Mouse (Mus musculus): ENCODE results near the gene Tbp.
"Not testable (repeated sequence)": the region's sequence is repeated elsewhere in the genome, so short reads cannot be mapped to it uniquely, and the experiment has no call there.

Gene Tbp

DNA sequence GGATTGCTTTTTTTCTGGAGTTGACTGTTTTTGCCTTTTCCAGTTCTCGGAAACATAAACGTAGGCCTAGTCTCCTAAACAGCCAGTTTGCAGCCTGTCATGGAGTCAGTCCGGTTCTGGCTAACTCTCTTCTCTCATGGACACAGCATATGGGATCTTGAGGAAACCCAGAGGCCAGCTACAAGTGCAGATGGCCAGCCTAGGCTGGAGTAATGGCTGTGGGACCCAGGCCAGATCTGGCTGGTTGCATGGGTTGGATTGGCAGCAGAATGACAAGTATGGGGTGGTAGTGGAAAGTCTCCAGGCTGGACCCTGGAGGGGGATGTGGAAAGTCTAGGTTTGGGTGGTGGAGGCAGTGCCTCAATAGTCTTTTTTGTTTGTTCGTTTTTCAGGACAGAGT is 40.6 kb downstream of the Tbp start:
- no peak for DNase-seq (ENCODE audit: low spot score)

DNA sequence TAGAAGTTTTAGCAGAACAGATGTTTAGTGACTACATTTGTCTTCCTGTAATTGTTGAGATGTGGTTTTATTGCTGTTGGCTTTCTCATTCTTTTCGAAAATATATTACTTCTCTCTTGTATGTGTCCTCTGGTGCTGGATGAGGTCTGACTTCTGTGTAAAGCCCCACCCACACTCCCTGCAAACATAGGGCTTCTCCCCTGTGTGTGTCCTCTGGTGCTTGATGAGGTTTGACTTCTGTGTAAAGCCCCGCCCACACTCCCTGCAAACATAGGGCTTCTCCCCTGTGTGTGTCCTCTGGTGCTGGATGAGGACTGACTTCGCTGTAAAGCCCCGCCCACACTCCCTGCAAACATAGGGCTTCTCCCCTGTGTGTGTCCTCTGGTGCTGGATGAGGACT is 44.2 kb downstream of the Tbp start:
- DNase-seq (ENCODE audit: low spot score): not testable (repeated sequence)

DNA sequence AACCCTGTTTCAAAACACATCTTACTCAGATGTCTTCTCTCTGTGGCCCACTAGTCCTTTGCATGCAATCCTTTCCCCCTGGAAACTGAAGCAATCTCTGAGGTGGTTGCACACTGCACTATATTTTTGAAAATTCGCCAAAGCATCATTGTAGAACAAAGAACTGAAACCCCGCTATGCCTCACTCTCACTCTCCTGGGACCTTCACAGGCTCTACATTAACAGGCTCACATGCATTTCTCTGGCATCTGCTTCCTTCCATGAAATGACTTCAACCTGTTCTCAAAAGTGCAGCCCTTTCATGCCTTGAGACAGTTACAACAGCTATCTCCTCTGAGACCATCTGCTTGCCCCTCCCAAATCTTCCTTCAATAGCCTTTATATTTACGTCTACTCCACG is 46.8 kb downstream of the Tbp start:
- DNase-seq (ENCODE audit: low spot score): no peak

- no peak for DNase-seq (ENCODE audit: low spot score)
Observed at GRCm38 (mm10) chr17:15549713-15550112, 50.0 kb downstream of the Tbp start.

DNA sequence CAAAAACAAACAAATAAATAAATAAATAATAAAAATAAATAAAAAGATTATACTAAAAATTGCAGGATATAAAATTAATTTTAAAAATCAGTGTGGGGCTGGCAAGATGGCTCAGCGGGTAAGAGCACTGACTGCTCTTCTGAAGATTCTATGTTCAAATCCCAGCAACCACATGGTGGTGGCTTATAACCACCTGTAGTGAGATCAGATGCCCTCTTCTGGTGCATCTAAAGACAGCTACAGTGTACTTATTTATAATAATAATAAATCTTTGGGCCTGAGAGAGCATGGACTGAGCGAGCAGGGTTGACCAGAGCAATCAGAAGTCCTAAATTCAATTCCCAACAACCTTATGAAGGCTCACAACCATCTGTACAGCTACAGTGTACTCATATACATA is 60.3 kb downstream of the Tbp start:
- no peak for DNase-seq (ENCODE audit: low spot score)

- peak; percentile 89 for DNase-seq (ENCODE audit: low spot score)
Observed at GRCm38 (mm10) chr17:15564014-15564927, 64.6 kb downstream of the Tbp start, which contains the start of gene Prdm9. Gene Prdm9 (minus strand): TSS chr17:15564354.

GRCm38 (mm10) chr17:15564928-15565300 is 65.2 kb downstream of the Tbp start:
- DNase-seq (ENCODE audit: low spot score): no peak

- DNase-seq (ENCODE audit: low spot score): no peak
Observed at GRCm38 (mm10) chr17:15566908-15567307, 67.2 kb downstream of the Tbp start.

DNA sequence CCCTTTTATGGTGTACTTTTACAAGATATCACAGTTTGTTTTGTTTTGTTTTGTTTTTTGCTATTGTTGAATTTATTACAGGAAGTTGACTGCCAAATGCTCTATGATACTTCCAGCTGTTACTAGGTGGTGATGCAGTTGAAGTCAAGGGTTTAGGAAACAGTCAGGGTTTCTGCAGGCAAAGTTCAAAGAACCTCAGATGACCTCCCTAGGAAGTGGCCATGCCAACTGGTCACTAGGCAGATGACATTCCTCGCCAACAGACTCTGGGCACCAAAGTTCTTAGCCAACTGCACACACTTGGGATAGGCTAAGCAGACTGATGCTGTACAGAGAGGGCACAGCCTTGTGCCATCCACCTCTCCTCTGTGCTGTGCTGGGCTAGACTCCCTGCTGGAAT is 75.4 kb downstream of the Tbp start:
- DNase-seq (ENCODE audit: low spot score): no peak

GRCm38 (mm10) chr17:15577291-15577694 is 77.6 kb downstream of the Tbp start:
- DNase-seq (ENCODE audit: low spot score): peak; percentile 22
